In the genomic region with DNA sequence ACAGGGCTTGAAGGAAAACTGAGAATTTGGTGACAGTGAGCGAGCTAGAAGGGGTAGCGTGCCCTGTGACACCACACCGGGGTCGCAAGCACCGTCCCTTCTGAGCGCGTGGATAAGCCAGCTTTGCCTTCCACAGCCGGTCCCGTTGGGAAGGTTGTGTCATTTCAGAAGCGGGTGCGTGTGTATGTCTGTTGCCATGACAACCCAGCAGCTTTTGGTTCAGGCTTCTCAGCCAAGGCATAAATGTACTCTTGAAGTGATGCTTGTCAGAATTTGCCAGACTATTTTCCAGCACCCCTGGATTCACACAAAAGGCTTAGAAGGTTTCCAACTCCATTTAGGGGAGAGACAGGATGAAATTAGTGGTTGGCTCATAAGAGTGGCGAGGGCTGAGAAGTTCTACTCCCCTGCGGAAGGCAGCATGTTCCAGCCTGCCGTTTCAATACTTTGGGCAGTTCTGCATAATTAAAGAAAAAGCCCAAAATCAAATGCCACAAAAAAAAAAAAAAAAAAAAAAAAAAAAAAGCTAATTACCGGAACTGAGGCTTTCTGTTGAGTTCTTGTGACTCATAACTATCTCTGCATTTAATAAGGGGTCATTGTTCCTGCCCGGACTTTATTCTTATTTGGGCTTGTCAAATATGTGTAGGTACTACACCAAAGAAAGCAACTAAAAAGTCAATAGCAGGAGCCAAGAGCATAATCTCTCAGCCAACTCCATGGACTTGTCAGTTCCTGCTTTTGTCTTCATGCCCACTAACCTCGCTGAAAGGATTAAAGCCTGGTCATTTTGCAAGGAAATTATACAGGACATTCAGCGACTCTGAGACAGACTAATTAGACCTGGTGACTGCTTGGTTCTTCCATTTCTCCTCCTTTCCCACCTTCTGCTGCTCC, we compare ENCODE assay signal across 8 mouse cellular contexts.
DNase-seq lines count a peak whose midpoint lies in the region; ATAC-seq and TF ChIP-seq lines count a peak whose summit lies in the region.

No protein-coding gene starts in this region.

- 0 out of 2 replicates have a peak, but pooled peaks have one; percentile 47 for ATAC-seq in intestine, embryonic 14.5 days (replicated peaks; ENCODE audit: low FRiP score, low TSS enrichment, low read depth)
- ATAC-seq in intestine, embryonic 15.5 days = no peak
- ATAC-seq in forebrain, embryonic 16.5 days = peak; percentile 94
- ATAC-seq in stomach, embryonic 16.5 days (ENCODE audit: insufficient read depth, low FRiP score) = no peak

- TF ChIP-seq CTCF in kidney, adult 2 months (conservative IDR thresholded peaks at IDR 0.05; ENCODE audit: insufficient read depth, insufficient read length, low read depth, low read length) = no peak

- no peaks in the 10 kb centered on the region for H3K27me3 ChIP-seq in intestine, embryonic 14.5 days (replicated peaks; ENCODE audit: control insufficient read depth, insufficient read depth, low read length)
- no peaks in the 10 kb centered on the region for H3K27me3 ChIP-seq in intestine, embryonic 15.5 days (replicated peaks)
- H3K27me3 ChIP-seq in forebrain, embryonic 16.5 days (replicated peaks; ENCODE audit: control insufficient read depth, insufficient read depth, low read length) = no peaks in the 10 kb centered on the region
- H3K27me3 ChIP-seq in stomach, embryonic 16.5 days (ENCODE audit: control insufficient read depth, insufficient read depth, low read length) = no peaks in the 10 kb centered on the region
- no peaks in the 10 kb centered on the region for H3K27me3 ChIP-seq in kidney, adult 2 months (replicated peaks; ENCODE audit: control insufficient read depth, insufficient read depth, low read length)

- H3K4me3 ChIP-seq in intestine, embryonic 14.5 days (ENCODE audit: low read depth, low read length) = no peak overlapping the region
- H3K4me3 ChIP-seq in intestine, embryonic 15.5 days (replicated peaks) = no peak overlapping the region
- peak overlapping the region; percentile 15 for H3K4me3 ChIP-seq in forebrain, embryonic 16.5 days (replicated peaks; ENCODE audit: low read length)
- H3K4me3 ChIP-seq in stomach, embryonic 16.5 days (replicated peaks; ENCODE audit: low read length) = no peak overlapping the region
- no peak overlapping the region for H3K4me3 ChIP-seq in kidney, adult 2 months (ENCODE audit: insufficient read depth, low read depth, low read length)

- no peak overlapping the region for H3K9ac ChIP-seq in intestine, embryonic 14.5 days (ENCODE audit: low read length)
- no peak overlapping the region for H3K9ac ChIP-seq in intestine, embryonic 15.5 days
- peak overlapping the region; percentile 46; the same call in 1 of the 2 replicates for H3K9ac ChIP-seq in forebrain, embryonic 16.5 days (replicated peaks; ENCODE audit: low read depth, low read length)
- H3K9ac ChIP-seq in stomach, embryonic 16.5 days (ENCODE audit: low read length) = no peak overlapping the region

- no peak overlapping the region for H3K27ac ChIP-seq in intestine, embryonic 14.5 days (ENCODE audit: low read depth)
- no peak overlapping the region for H3K27ac ChIP-seq in intestine, embryonic 15.5 days
- H3K27ac ChIP-seq in forebrain, embryonic 16.5 days (ENCODE audit: low read length) = peak overlapping the region; percentile 67
- no peak overlapping the region for H3K27ac ChIP-seq in stomach, embryonic 16.5 days (ENCODE audit: low read length)
- no peak overlapping the region for H3K27ac ChIP-seq in kidney, adult 2 months (ENCODE audit: insufficient read depth, low read depth, low read length)

- H3K4me1 ChIP-seq in intestine, embryonic 14.5 days (replicated peaks; ENCODE audit: control insufficient read depth, insufficient read depth, low read length) = no peaks in the 10 kb centered on the region
- H3K4me1 ChIP-seq in intestine, embryonic 15.5 days (replicated peaks) = peaks cover 4% of the 10 kb centered on the region; the same call in 1 of the 2 replicates
- peaks cover 20% of the 10 kb centered on the region for H3K4me1 ChIP-seq in forebrain, embryonic 16.5 days (replicated peaks; ENCODE audit: control insufficient read depth, insufficient read depth, low read length)
- H3K4me1 ChIP-seq in stomach, embryonic 16.5 days (ENCODE audit: control insufficient read depth, insufficient read depth, low read length) = peaks cover 11% of the 10 kb centered on the region; the same call in 1 of the 2 replicates
- H3K4me1 ChIP-seq in kidney, adult 2 months (ENCODE audit: control insufficient read depth, insufficient read depth, low read length) = no peaks in the 10 kb centered on the region

- 64% methylated on average over 18 of the region's 18 CpGs for WGBS in intestine, embryonic 14.5 days
- WGBS in intestine, embryonic 15.5 days = 63% methylated on average over 18 of the region's 18 CpGs
- WGBS in forebrain, embryonic 16.5 days = 9% methylated on average over 18 of the region's 18 CpGs
- 51% methylated on average over 18 of the region's 18 CpGs for WGBS in stomach, embryonic 16.5 days
- WGBS in kidney, adult 2 months = 63% methylated on average over 18 of the region's 18 CpGs

- no peak for DNase-seq in intestine, embryonic 14.5 days (ENCODE audit: low spot score)
- DNase-seq in layer of hippocampus, adult 18-20 months (ENCODE audit: low spot score in 2 of 2) = peak; percentile 76 to 88
- peak; percentile 43 for DNase-seq in lung, postnatal 36 days
- DNase-seq in gastrocnemius, postnatal 25 days = no peak
- DNase-seq in kidney, adult 2 months = no peak

- H3K36me3 ChIP-seq in intestine, embryonic 14.5 days (ENCODE audit: control insufficient read depth, insufficient read depth, low read length) = no peaks in the 10 kb centered on the region
- no peaks in the 10 kb centered on the region for H3K36me3 ChIP-seq in intestine, embryonic 15.5 days
- H3K36me3 ChIP-seq in forebrain, embryonic 16.5 days (ENCODE audit: control insufficient read depth, insufficient read depth) = no peaks in the 10 kb centered on the region
- no peaks in the 10 kb centered on the region for H3K36me3 ChIP-seq in stomach, embryonic 16.5 days (ENCODE audit: control insufficient read depth, insufficient read depth, low read length)
- H3K36me3 ChIP-seq in kidney, adult 2 months (ENCODE audit: control insufficient read depth, insufficient read depth, low read length) = no peaks in the 10 kb centered on the region

- TF ChIP-seq POLR2A in kidney, adult 2 months (IDR thresholded peaks at IDR 0.05; ENCODE audit: low read depth, low read length) = no peak

- no peaks in the 10 kb centered on the region for H3K9me3 ChIP-seq in intestine, embryonic 14.5 days (ENCODE audit: control insufficient read depth, low read length)
- H3K9me3 ChIP-seq in intestine, embryonic 15.5 days = no peaks in the 10 kb centered on the region
- no peaks in the 10 kb centered on the region for H3K9me3 ChIP-seq in forebrain, embryonic 16.5 days (ENCODE audit: control insufficient read depth, low read length)
- no peaks in the 10 kb centered on the region for H3K9me3 ChIP-seq in stomach, embryonic 16.5 days (replicated peaks; ENCODE audit: control insufficient read depth, low read length)

- H3K4me2 ChIP-seq in intestine, embryonic 14.5 days (ENCODE audit: low read length) = no peak overlapping the region
- H3K4me2 ChIP-seq in intestine, embryonic 15.5 days (replicated peaks) = no peak overlapping the region
- H3K4me2 ChIP-seq in forebrain, embryonic 16.5 days (ENCODE audit: low read length) = peak overlapping the region; percentile 50
- H3K4me2 ChIP-seq in stomach, embryonic 16.5 days (ENCODE audit: low read depth, low read length) = 0 out of 2 replicates have a peak overlapping the region, but pooled peaks have one; percentile 1

Comparison
In these comparisons a context has a peak if more than half of its experiments do, and no peak if none do; other contexts are left out.
1. ATAC-seq: peak in intestine, embryonic 14.5 days (single experiment) and forebrain, embryonic 16.5 days (single experiment); none in intestine, embryonic 15.5 days (single experiment) and stomach, embryonic 16.5 days (single experiment).
2. DNase-seq: peak in layer of hippocampus, adult 18-20 months (2 of 2) and lung, postnatal 36 days (single experiment); none in intestine, embryonic 14.5 days (single experiment), gastrocnemius, postnatal 25 days (single experiment) and kidney, adult 2 months (single experiment).
3. H3K4me2 ChIP-seq: peak in forebrain, embryonic 16.5 days (single experiment) and stomach, embryonic 16.5 days (single experiment); none in intestine, embryonic 14.5 days (single experiment) and intestine, embryonic 15.5 days (single experiment).